16 mouse cellular contexts compared by ENCODE assay signal in the genomic region with DNA sequence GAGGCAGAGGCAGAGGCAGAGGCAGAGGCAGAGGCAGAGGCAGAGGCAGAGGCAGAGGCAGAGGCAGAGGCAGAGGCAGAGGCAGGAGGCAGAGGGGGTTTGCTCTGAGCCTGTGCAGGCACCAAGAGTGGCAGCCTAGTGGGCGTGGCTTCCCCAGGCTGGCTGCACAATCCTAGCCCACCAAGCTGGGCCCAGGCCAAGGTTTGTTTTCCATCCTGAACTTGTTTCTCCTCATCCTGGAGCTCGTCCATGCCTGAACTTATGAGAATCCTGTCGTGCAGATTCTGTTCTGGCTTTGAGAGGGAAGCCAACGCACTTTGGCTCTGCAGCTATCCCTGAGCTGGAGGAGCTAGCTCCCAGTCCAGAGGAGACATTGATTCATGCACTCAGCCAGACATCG.
DNase-seq lines count a peak whose midpoint lies in the region; ATAC-seq and TF ChIP-seq lines count a peak whose summit lies in the region.
"Had no signal": no experiment of that assay in that cellular context is flagged by ENCODE, and none has a peak within 500 bp of the region (broad histone marks: within the 10 kb centered on the region; RNA-seq: fewer than 3 reads in every experiment).

No protein-coding gene starts in this region.

- no peak overlapping the region for H3K4me2 ChIP-seq in heart, embryonic 12.5 days
- H3K4me2 ChIP-seq in lung, embryonic 14.5 days = no peak overlapping the region
- H3K4me2 ChIP-seq in embryonic facial prominence, embryonic 14.5 days (ENCODE audit: low read depth, low read length) = no peak overlapping the region
- H3K4me2 ChIP-seq in hindbrain, embryonic 16.5 days (ENCODE audit: low read length) = no peak overlapping the region
- H3K4me2 ChIP-seq: forebrain, embryonic 12.5 days had no signal

- no peaks in the 10 kb centered on the region for H3K36me3 ChIP-seq in heart, embryonic 12.5 days
- no peaks in the 10 kb centered on the region for H3K36me3 ChIP-seq in lung, embryonic 14.5 days (ENCODE audit: insufficient read depth)
- no peaks in the 10 kb centered on the region for H3K36me3 ChIP-seq in embryonic facial prominence, embryonic 14.5 days (ENCODE audit: control insufficient read depth, insufficient read depth, low read length)
- no peaks in the 10 kb centered on the region for H3K36me3 ChIP-seq in hindbrain, embryonic 16.5 days (ENCODE audit: control insufficient read depth, insufficient read depth, low read length)
- H3K36me3 ChIP-seq: forebrain, embryonic 12.5 days; midbrain, embryonic 10.5 days had no signal

- 60% methylated on average over 5 of the region's 5 CpGs for WGBS in heart, embryonic 12.5 days
- 58% methylated on average over 5 of the region's 5 CpGs for WGBS in lung, embryonic 14.5 days
- 53% methylated on average over 5 of the region's 5 CpGs for WGBS in embryonic facial prominence, embryonic 14.5 days
- WGBS in hindbrain, embryonic 16.5 days = 59% methylated on average over 5 of the region's 5 CpGs

- no peak for DNase-seq in heart, adult 18-20 months
- peak; percentile 55 for DNase-seq in lung, embryonic 14.5 days
- DNase-seq in lung, adult 18-20 months = no peak
- peak; percentile 74 for DNase-seq in embryonic facial prominence, embryonic 14.5 days (ENCODE audit: low spot score)
- no peak for DNase-seq in B cell, adult 2 months
- DNase-seq: adrenal gland, adult 8-10 months; gastrocnemius, postnatal 14 days; retina, postnatal 1 day had no signal

- peaks cover 24% of the 10 kb centered on the region for H3K4me1 ChIP-seq in heart, embryonic 12.5 days (replicated peaks)
- H3K4me1 ChIP-seq in lung, embryonic 14.5 days (ENCODE audit: insufficient read depth) = peaks cover 10% of the 10 kb centered on the region
- H3K4me1 ChIP-seq in embryonic facial prominence, embryonic 14.5 days (ENCODE audit: control insufficient read depth, insufficient read depth, low read length) = peaks cover 3% of the 10 kb centered on the region; the same call in 1 of the 2 replicates
- H3K4me1 ChIP-seq in hindbrain, embryonic 16.5 days (ENCODE audit: control insufficient read depth, insufficient read depth, low read depth, low read length) = peaks cover 26% of the 10 kb centered on the region

- H3K9ac ChIP-seq in heart, embryonic 12.5 days = no peak overlapping the region
- no peak overlapping the region for H3K9ac ChIP-seq in lung, embryonic 14.5 days
- no peak overlapping the region for H3K9ac ChIP-seq in embryonic facial prominence, embryonic 14.5 days (ENCODE audit: low read depth, low read length)
- 0 out of 2 replicates have a peak overlapping the region, but pooled peaks have one; percentile 25 for H3K9ac ChIP-seq in hindbrain, embryonic 16.5 days (ENCODE audit: low read depth, low read length)
- H3K9ac ChIP-seq: forebrain, embryonic 12.5 days had no signal

- no peaks in the 10 kb centered on the region for H3K9me3 ChIP-seq in heart, embryonic 12.5 days (replicated peaks)
- no peaks in the 10 kb centered on the region for H3K9me3 ChIP-seq in lung, embryonic 14.5 days (ENCODE audit: low read depth, low read length)
- no peaks in the 10 kb centered on the region for H3K9me3 ChIP-seq in embryonic facial prominence, embryonic 14.5 days (ENCODE audit: control insufficient read depth, low read length)
- H3K9me3 ChIP-seq in hindbrain, embryonic 16.5 days (ENCODE audit: control insufficient read depth, low read length) = no peaks in the 10 kb centered on the region
- H3K9me3 ChIP-seq: forebrain, embryonic 12.5 days; midbrain, embryonic 10.5 days had no signal

- peak overlapping the region; percentile 42 for H3K27ac ChIP-seq in heart, embryonic 12.5 days (ENCODE audit: poor library complexity, severe bottlenecking)
- H3K27ac ChIP-seq in lung, embryonic 14.5 days (ENCODE audit: low read depth) = no peak overlapping the region
- peak overlapping the region; percentile 2; the same call in 1 of the 2 replicates for H3K27ac ChIP-seq in embryonic facial prominence, embryonic 14.5 days (replicated peaks; ENCODE audit: low read depth, low read length)
- peak overlapping the region; percentile 49; the same call in 1 of the 2 replicates for H3K27ac ChIP-seq in hindbrain, embryonic 16.5 days (ENCODE audit: low read depth, low read length)
- H3K27ac ChIP-seq: forebrain, embryonic 12.5 days; kidney, postnatal 0 days; midbrain, embryonic 10.5 days had no signal

- H3K4me3 ChIP-seq in heart, embryonic 12.5 days = no peak overlapping the region
- no peak overlapping the region for H3K4me3 ChIP-seq in lung, embryonic 14.5 days (ENCODE audit: low read depth, low read length)
- no peak overlapping the region for H3K4me3 ChIP-seq in embryonic facial prominence, embryonic 14.5 days (ENCODE audit: low read depth, low read length)
- H3K4me3 ChIP-seq in hindbrain, embryonic 16.5 days (ENCODE audit: low read length) = no peak overlapping the region
- H3K4me3 ChIP-seq: forebrain, embryonic 12.5 days; midbrain, embryonic 10.5 days had no signal

- TF ChIP-seq CTCF in lung, embryonic 14.5 days (IDR thresholded peaks at IDR 0.05; ENCODE audit: low read depth) = no peak

- no peak for ATAC-seq in heart, embryonic 12.5 days (ENCODE audit: insufficient number of reproducible peaks, low FRiP score)
- no peak for ATAC-seq in lung, embryonic 14.5 days (ENCODE audit: insufficient read depth)
- ATAC-seq in embryonic facial prominence, embryonic 14.5 days (ENCODE audit: low read depth) = no peak; the same call in 1 of the 2 replicates
- no peak for ATAC-seq in hindbrain, embryonic 16.5 days
- no peak for ATAC-seq in megakaryocyte, adult 5-6 weeks (ENCODE audit: poor library complexity, severe bottlenecking)
- ATAC-seq: Patski had no signal

- H3K27me3 ChIP-seq in heart, embryonic 12.5 days (replicated peaks) = no peaks in the 10 kb centered on the region
- H3K27me3 ChIP-seq in lung, embryonic 14.5 days (ENCODE audit: insufficient read depth, low read length) = no peaks in the 10 kb centered on the region
- H3K27me3 ChIP-seq in embryonic facial prominence, embryonic 14.5 days (replicated peaks; ENCODE audit: control insufficient read depth, insufficient read depth, low read length) = no peaks in the 10 kb centered on the region
- no peaks in the 10 kb centered on the region for H3K27me3 ChIP-seq in hindbrain, embryonic 16.5 days (replicated peaks; ENCODE audit: control insufficient read depth, insufficient read depth, low read length)
- H3K27me3 ChIP-seq: CH12.LX; forebrain, embryonic 12.5 days had no signal

Comparison
In these comparisons a context has a peak if more than half of its experiments do, and no peak if none do; other contexts are left out.
1. DNase-seq: peak in lung, embryonic 14.5 days (single experiment) and embryonic facial prominence, embryonic 14.5 days (single experiment); none in heart, adult 18-20 months (0 of 2), lung, adult 18-20 months (0 of 2) and B cell, adult 2 months (0 of 2).